ENCODE assay signal across 27 mouse cellular contexts in the genomic region with DNA sequence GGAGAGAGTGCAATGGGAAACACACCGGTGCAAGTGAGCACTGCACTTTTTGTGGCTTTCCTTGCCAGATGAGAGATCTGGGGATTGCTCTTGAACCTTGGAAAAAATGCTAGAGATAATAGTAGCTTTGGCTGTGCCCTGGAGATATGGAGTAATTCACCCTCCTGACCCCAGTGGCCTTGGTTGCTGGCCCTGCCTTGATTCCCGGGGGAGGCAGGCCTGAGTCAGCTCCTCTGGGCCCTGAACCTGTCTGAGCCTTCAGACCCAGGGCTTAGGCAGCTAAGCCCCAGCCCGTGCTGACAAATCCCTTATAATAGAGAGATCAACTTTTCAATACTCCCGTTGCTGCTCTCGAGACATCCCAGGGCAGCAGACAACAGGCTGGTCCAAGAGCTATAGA. TPM values are rescaled to one million over a fixed set of nuclear protein-coding genes. Genes with fewer than 3 reads are reported as not detected.
"Had no signal": no experiment of that assay in that cellular context is flagged by ENCODE, and none has a peak within 500 bp of the region (broad histone marks: within the 10 kb centered on the region; RNA-seq: fewer than 3 reads in every experiment).

No protein-coding gene starts in this region.

- H3K4me1 ChIP-seq: liver, embryonic 12.5 days; liver, embryonic 15.5 days; lung, embryonic 15.5 days; megakaryocyte, embryonic 14.5 days; midbrain, embryonic 15.5 days; neural tube, embryonic 12.5 days; neural tube, embryonic 15.5 days had no signal

- H3K9me3 ChIP-seq: limb, embryonic 10.5 days; limb, embryonic 13.5 days; liver, embryonic 12.5 days; liver, embryonic 15.5 days; lung, embryonic 15.5 days; megakaryocyte, embryonic 14.5 days; midbrain, embryonic 10.5 days; midbrain, embryonic 15.5 days; neural tube, embryonic 12.5 days; neural tube, embryonic 15.5 days had no signal

- H3K4me3 ChIP-seq: limb, embryonic 10.5 days; limb, embryonic 13.5 days; liver, embryonic 12.5 days; liver, embryonic 15.5 days; lung, embryonic 15.5 days; megakaryocyte, embryonic 14.5 days; midbrain, embryonic 10.5 days; midbrain, embryonic 15.5 days; neural tube, embryonic 12.5 days; neural tube, embryonic 15.5 days had no signal

- ATAC-seq: liver, embryonic 12.5 days; midbrain, embryonic 15.5 days had no signal

- H3K27me3 ChIP-seq: lung, embryonic 15.5 days; midbrain, embryonic 15.5 days; neural tube, embryonic 12.5 days; neural tube, embryonic 15.5 days had no signal

- H3K4me2 ChIP-seq: limb, embryonic 13.5 days; liver, embryonic 12.5 days; liver, embryonic 15.5 days; lung, embryonic 15.5 days; midbrain, embryonic 15.5 days; neural tube, embryonic 12.5 days; neural tube, embryonic 15.5 days had no signal

- H3K27ac ChIP-seq: limb, embryonic 10.5 days; limb, embryonic 13.5 days; liver, embryonic 12.5 days; liver, embryonic 15.5 days; lung, embryonic 15.5 days; midbrain, embryonic 10.5 days; midbrain, embryonic 15.5 days; neural tube, embryonic 12.5 days; neural tube, embryonic 15.5 days had no signal

- H3K9ac ChIP-seq: limb, embryonic 13.5 days; liver, embryonic 12.5 days; liver, embryonic 15.5 days; lung, embryonic 15.5 days; midbrain, embryonic 15.5 days; neural tube, embryonic 12.5 days; neural tube, embryonic 15.5 days had no signal

- DNase-seq: kidney, adult 18-20 months; kidney, adult 9 months; kidney, postnatal 14 days; kidney, postnatal 4 days; liver; lung, adult 18-20 months; lung, postnatal 10 days; lung, postnatal 36 days; thymus, adult 18-20 months; thymus, postnatal 4 days had no signal

- H3K36me3 ChIP-seq: limb, embryonic 10.5 days; limb, embryonic 13.5 days; liver, embryonic 12.5 days; liver, embryonic 15.5 days; lung, embryonic 15.5 days; midbrain, embryonic 10.5 days; midbrain, embryonic 15.5 days; neural tube, embryonic 12.5 days; neural tube, embryonic 15.5 days had no signal

RNA-seq across cellular contexts. Expression of a gene that starts 36.9 kb away (rescaled TPM):
- total RNA-seq: layer of hippocampus, adult 18-20 months; layer of hippocampus, postnatal 14 days; left cerebral cortex, postnatal 25 days had no signal
- polyA plus RNA-seq: limb, embryonic 10.5 days; limb, embryonic 13.5 days; liver, embryonic 12.5 days; liver, embryonic 15.5 days; lung, embryonic 15.5 days; midbrain, embryonic 10.5 days; midbrain, embryonic 15.5 days; neural tube, embryonic 12.5 days; neural tube, embryonic 15.5 days; small intestine, adult 2 months; spleen, adult 2 months; stomach, embryonic 16.5 days; testis, adult 2 months had no signal

RNA-seq across cellular contexts. Expression of a gene that starts 50.2 kb away (rescaled TPM):
- polyA plus RNA-seq: liver, embryonic 15.5 days; stomach, embryonic 16.5 days had no signal
